Mouse (Mus musculus) liver, embryonic 13.5 days (tissue): ENCODE measurements around the gene Hnrnph1. TPM values are rescaled to one million over a fixed set of nuclear protein-coding genes. Genes with fewer than 3 reads are reported as not detected.

Experiments used
- ATAC-seq: fragments of 200-750 bp; cut with Nextera tagmentation; 2 replicates; pipeline ENCODE4 v1.8.0; 2017; ENCODE audit warnings: low read depth, mild to moderate bottlenecking, moderate number of reproducible peaks, moderate library complexity
- DNase-seq: peaks from one replicate; pipeline ENCODE4 v3.0.0; 2022
- H3K27ac ChIP-seq: fragments of 300-500 bp; sonication (generic); 2 replicates; pipeline ENCODE4 v1.5.1; 2015; ENCODE audit warnings: moderate library complexity, mild to moderate bottlenecking, inconsistent platforms
- H3K27me3 ChIP-seq: fragments of 300-500 bp; sonication (generic); 2 replicates; pipeline ENCODE4 v1.6.1; 2015; ENCODE audit warnings: mild to moderate bottlenecking, inconsistent platforms
- H3K36me3 ChIP-seq: fragments of 300-500 bp; sonication (generic); 2 replicates; pipeline ENCODE4 v1.6.1; 2015; ENCODE audit warnings: mild to moderate bottlenecking, inconsistent platforms
- H3K4me1 ChIP-seq: fragments of 300-500 bp; sonication (generic); replicated peaks from 2 replicates; pipeline ENCODE4 v1.6.1; 2015; ENCODE audit warnings: inconsistent platforms
- H3K4me2 ChIP-seq: fragments of 300-500 bp; sonication (generic); 2 replicates; pipeline ENCODE4 v1.6.1; 2015; ENCODE audit warnings: inconsistent platforms, mild to moderate bottlenecking, moderate library complexity
- H3K4me3 ChIP-seq: fragments of 300-500 bp; sonication (generic); replicated peaks from 2 replicates; pipeline ENCODE4 v1.5.1; 2015; ENCODE audit warnings: mild to moderate bottlenecking, inconsistent platforms
- H3K9ac ChIP-seq: fragments of 300-500 bp; sonication (generic); 2 replicates; pipeline ENCODE4 v1.6.1; 2015; ENCODE audit warnings: mild to moderate bottlenecking, inconsistent platforms
- H3K9me3 ChIP-seq: fragments of 300-500 bp; sonication (generic); replicated peaks from 2 replicates; pipeline ENCODE4 v1.6.1; 2016; ENCODE audit warnings: inconsistent platforms
- WGBS: fragments of 180-500 bp; shearing (Covaris S2); methylation state at CpG from one replicate; pipeline ENCODE4 v1.1.7; 2015; ENCODE audit not compliant: insufficient replicate concordance; 5-methylcytosine and 5-hydroxymethylcytosine counted together
- polyA plus RNA-seq: library from polyadenylated mRNA; unstranded; fragments of >200 nt; fragmentation: Nextera tagmentation; extraction: Ambion mirVana; gene quantifications from 2 replicates; pipeline ENCODE4 v1.2.1, GENCODE M21; 2015

Gene Hnrnph1
- polyA plus RNA-seq = 124 and 144 TPM in 2 replicates

- under 1% methylated on average over 76 of the region's 76 CpGs for WGBS
- no peaks in the 10 kb centered on the region for H3K27me3 ChIP-seq
- H3K27ac ChIP-seq = peak within 1 kb of the TSS; percentile 99
- H3K4me2 ChIP-seq = peak within 1 kb of the TSS; percentile 97
- H3K4me3 ChIP-seq = peak within 1 kb of the TSS; percentile 97
- H3K4me1 ChIP-seq = peaks cover 28% of the 10 kb centered on the region
- H3K9ac ChIP-seq = peak within 1 kb of the TSS; percentile 96
- ATAC-seq = peak; percentile 84
- peak; percentile 98 for DNase-seq
- H3K36me3 ChIP-seq = peaks cover 17% of the 10 kb centered on the region
- H3K9me3 ChIP-seq = no peaks in the 10 kb centered on the region
These were observed at the start of gene Hnrnph1 for GRCm38 (mm10) chr11:50376911-50377891. TSS of gene Hnrnph1 (plus strand) at chr11:50376990.

GRCm38 (mm10) chr11:50328075-50328625 is 48.6 kb upstream of the Hnrnph1 start:
- Histone ChIP-seq H3K9ac (no peak overlapping the region), H3K9me3 (no peaks in the 10 kb centered on the region), H3K36me3 (no peaks in the 10 kb centered on the region), H3K27ac (no peak overlapping the region), H3K4me3 (no peak overlapping the region), H3K4me2 (no peak overlapping the region), H3K27me3 (no peaks in the 10 kb centered on the region), H3K4me1 (peaks cover 35% of the 10 kb centered on the region)
- ATAC-seq (no peak), DNase-seq (no peak)
- WGBS = 55% methylated on average over 3 of the region's 3 CpGs

- Histone ChIP-seq H3K4me3 (no peak overlapping the region), H3K27ac (no peak overlapping the region), H3K9me3 (no peaks in the 10 kb centered on the region), H3K36me3 (no peaks in the 10 kb centered on the region), H3K4me2 (no peak overlapping the region), H3K9ac (no peak overlapping the region), H3K4me1 (peaks cover 23% of the 10 kb centered on the region), H3K27me3 (no peaks in the 10 kb centered on the region)
- DNase-seq (no peak), ATAC-seq (no peak)
- 86% methylated on average over 1 of the region's 1 CpGs for WGBS
These were observed 47.4 kb upstream of the Hnrnph1 start for GRCm38 (mm10) chr11:50329378-50329777.

- no peak overlapping the region for H3K27ac ChIP-seq
These were observed 43.6 kb upstream of the Hnrnph1 start for GRCm38 (mm10) chr11:50333181-50333580.

GRCm38 (mm10) chr11:50336126-50336525 is 40.7 kb upstream of the Hnrnph1 start:
- DNase-seq (no peak), ATAC-seq (no peak)
- Histone ChIP-seq H3K36me3 (no peaks in the 10 kb centered on the region), H3K27me3 (no peaks in the 10 kb centered on the region), H3K9me3 (no peaks in the 10 kb centered on the region), H3K27ac (no peak overlapping the region), H3K9ac (no peak overlapping the region), H3K4me2 (no peak overlapping the region), H3K4me3 (no peak overlapping the region), H3K4me1 (no peaks in the 10 kb centered on the region)
- 45% methylated on average over 1 of the region's 1 CpGs for WGBS

More at GRCm38 (mm10) chr11:50333181-50333580, 43.6 kb upstream of the Hnrnph1 start:
- Histone ChIP-seq H3K4me2 (no peak overlapping the region), H3K4me1 (peaks cover 2% of the 10 kb centered on the region), H3K4me3 (no peak overlapping the region), H3K36me3 (no peaks in the 10 kb centered on the region), H3K9ac (no peak overlapping the region), H3K9me3 (no peaks in the 10 kb centered on the region), H3K27me3 (no peaks in the 10 kb centered on the region)
- WGBS = 79% methylated on average over 3 of the region's 3 CpGs
- ATAC-seq (no peak), DNase-seq (no peak)

GRCm38 (mm10) chr11:50336891-50337290 is 39.9 kb upstream of the Hnrnph1 start:
- Histone ChIP-seq H3K9me3 (no peaks in the 10 kb centered on the region), H3K36me3 (no peaks in the 10 kb centered on the region), H3K4me3 (no peak overlapping the region), H3K27ac (no peak overlapping the region), H3K4me2 (no peak overlapping the region), H3K9ac (no peak overlapping the region), H3K4me1 (no peaks in the 10 kb centered on the region), H3K27me3 (no peaks in the 10 kb centered on the region)
- 34% methylated on average over 4 of the region's 4 CpGs for WGBS
- no peak for ATAC-seq
- no peak for DNase-seq

- Histone ChIP-seq H3K4me1 (no peaks in the 10 kb centered on the region), H3K9ac (no peak overlapping the region), H3K4me3 (no peak overlapping the region), H3K36me3 (no peaks in the 10 kb centered on the region), H3K27ac (no peak overlapping the region), H3K9me3 (no peaks in the 10 kb centered on the region), H3K4me2 (no peak overlapping the region), H3K27me3 (no peaks in the 10 kb centered on the region)
- 70% methylated on average over 4 of the region's 4 CpGs for WGBS
- no peak for DNase-seq
- ATAC-seq = no peak
These were observed 31.3 kb upstream of the Hnrnph1 start for GRCm38 (mm10) chr11:50345486-50345885.

GRCm38 (mm10) chr11:50346256-50347032 is 30.3 kb upstream of the Hnrnph1 start:
- Histone ChIP-seq H3K4me1 (no peaks in the 10 kb centered on the region), H3K9ac (no peak overlapping the region), H3K4me3 (no peak overlapping the region), H3K27me3 (no peaks in the 10 kb centered on the region), H3K9me3 (no peaks in the 10 kb centered on the region), H3K36me3 (no peaks in the 10 kb centered on the region), H3K4me2 (no peak overlapping the region), H3K27ac (no peak overlapping the region; the same call in 1 of the 2 replicates)
- ATAC-seq = no peak
- no peak for DNase-seq
- 63% methylated on average over 9 of the region's 9 CpGs for WGBS

- H3K27me3 ChIP-seq = no peaks in the 10 kb centered on the region
- no peak for DNase-seq
- no peak overlapping the region for H3K9ac ChIP-seq
- no peak overlapping the region for H3K4me3 ChIP-seq
- no peak overlapping the region for H3K27ac ChIP-seq
- no peak for ATAC-seq
- H3K36me3 ChIP-seq = no peaks in the 10 kb centered on the region
- H3K4me2 ChIP-seq = no peak overlapping the region
- 65% methylated on average over 2 of the region's 2 CpGs for WGBS
- peaks cover 8% of the 10 kb centered on the region for H3K4me1 ChIP-seq
- no peaks in the 10 kb centered on the region for H3K9me3 ChIP-seq
These were observed 24.6 kb upstream of the Hnrnph1 start for GRCm38 (mm10) chr11:50352177-50352576.

GRCm38 (mm10) chr11:50354162-50354561 is 22.6 kb upstream of the Hnrnph1 start, which contains the start of gene Cby3:
TSS of gene Cby3 (plus strand) at chr11:50354462.
- Histone ChIP-seq H3K9ac (no peak within 1 kb of the TSS), H3K36me3 (no peaks in the 10 kb centered on the region), H3K27me3 (peaks cover 19% of the 10 kb centered on the region), H3K9me3 (no peaks in the 10 kb centered on the region), H3K4me1 (peaks cover 14% of the 10 kb centered on the region), H3K27ac (peak within 1 kb of the TSS; percentile 31; the same call in 1 of the 2 replicates), H3K4me3 (no peak within 1 kb of the TSS), H3K4me2 (no peak within 1 kb of the TSS)
- DNase-seq = no peak
- ATAC-seq = no peak

GRCm38 (mm10) chr11:50354851-50355250 is 21.9 kb upstream of the Hnrnph1 start:
- no peaks in the 10 kb centered on the region for H3K36me3 ChIP-seq
- no peak overlapping the region for H3K4me3 ChIP-seq
- peaks cover 21% of the 10 kb centered on the region for H3K4me1 ChIP-seq
- peak overlapping the region; percentile 31; the same call in 1 of the 2 replicates for H3K27ac ChIP-seq
- no peak overlapping the region for H3K9ac ChIP-seq
- H3K4me2 ChIP-seq = no peak overlapping the region
- H3K27me3 ChIP-seq = peaks cover 26% of the 10 kb centered on the region
- DNase-seq = no peak
- no peak for ATAC-seq
- no peaks in the 10 kb centered on the region for H3K9me3 ChIP-seq
- WGBS = 55% methylated on average over 3 of the region's 3 CpGs
